Mouse (Mus musculus) heart, postnatal 25 days (tissue): Measurements from ENCODE around the gene Klrb1f. TPM values are rescaled to one million over a fixed set of nuclear protein-coding genes. Genes with fewer than 3 reads are reported as not detected.
"Not testable (repeated sequence)": the region's sequence is repeated elsewhere in the genome, so short reads cannot be mapped to it uniquely, and the experiment has no call there.

ENCODE experiments used
- DNase-seq: peaks from one replicate; pipeline ENCODE4 v3.0.0; 2022; ENCODE audit warnings: low spot score
- intact Hi-C: fragments of 180-260 bp; cut with DNase I; formaldehyde crosslinking; loops from one replicate; pipeline ENCODE4 v1.15.1; 2025
- total RNA-seq, 2 experiments: library from RNA; stranded (reverse); gene quantifications; 2 replicates each; pipeline ENCODE4 v1.2.3; 2021

Gene Klrb1f
- total RNA-seq, result not detected

DNA sequence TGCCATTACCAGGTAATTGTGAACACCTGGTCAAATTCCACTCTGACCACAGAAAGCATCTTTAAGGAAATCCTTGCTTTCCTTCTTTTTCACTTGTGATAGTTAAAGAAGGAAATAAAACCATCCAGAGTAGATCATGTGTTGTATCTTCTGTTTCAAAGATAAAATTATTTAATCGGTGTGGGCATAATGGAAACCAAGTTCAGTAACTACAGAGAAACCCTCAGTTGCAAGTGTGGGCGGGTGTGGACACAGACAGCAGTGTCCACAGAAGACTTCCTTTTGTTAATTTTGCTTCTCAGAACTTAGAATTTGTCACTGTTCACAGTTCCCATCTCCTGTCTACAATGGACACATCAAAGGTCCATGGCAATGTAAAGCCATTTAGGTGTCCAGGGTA is at the start of gene Klrb1f:
Klrb1f (plus strand) TSS at position 301 of the 400 bp plus-strand sequence.
- no peak for DNase-seq
- intact Hi-C loops, result no loop called here

DNA sequence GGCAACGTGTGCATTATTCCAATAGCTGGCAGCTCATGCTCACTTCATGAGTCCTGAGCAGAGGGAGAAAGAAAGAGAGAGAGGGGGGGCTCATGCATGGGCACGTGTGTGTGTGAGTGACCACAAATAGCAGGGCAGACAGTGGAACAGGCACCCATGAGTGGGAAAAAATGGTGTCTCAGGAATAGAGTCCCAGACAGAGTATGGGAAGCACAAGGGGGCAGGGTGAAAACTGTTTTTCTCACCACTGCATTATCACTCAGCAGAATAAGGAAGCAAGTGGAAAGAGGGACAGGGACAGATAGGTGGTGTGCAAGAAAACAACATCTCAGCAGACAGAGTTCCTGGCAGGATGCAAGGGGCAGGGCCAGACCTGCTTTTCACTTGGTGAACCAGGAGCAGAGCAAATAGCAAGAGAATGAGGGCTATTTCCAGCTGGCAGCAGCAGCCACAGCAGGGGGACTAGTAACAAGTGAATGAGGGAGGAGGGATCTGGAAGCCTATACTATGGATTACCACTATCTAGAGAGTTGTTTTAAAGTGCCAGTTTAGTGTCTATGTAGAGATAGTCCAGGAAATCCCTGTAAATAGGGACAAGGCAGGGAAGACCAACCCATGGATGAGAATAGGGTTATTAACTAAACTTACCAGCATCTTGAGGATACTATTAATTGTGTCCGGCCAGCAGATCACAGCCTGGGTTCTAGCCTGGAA is 49.5 kb upstream of the Klrb1f start:
- DNase-seq, result no peak
- intact Hi-C loops, result no loop called here

- no peak for DNase-seq
- intact Hi-C loops, result no loop called here
Observed at GRCm38 (mm10) chr6:128996768-128997442, 48.8 kb upstream of the Klrb1f start.

- intact Hi-C loops, result no loop called here
- DNase-seq, result no peak
Observed at GRCm38 (mm10) chr6:129001392-129001791, 44.3 kb upstream of the Klrb1f start.

- DNase-seq, result no peak
- intact Hi-C loops, result no loop called here
Observed at GRCm38 (mm10) chr6:129008552-129008951, 37.1 kb upstream of the Klrb1f start.

DNA sequence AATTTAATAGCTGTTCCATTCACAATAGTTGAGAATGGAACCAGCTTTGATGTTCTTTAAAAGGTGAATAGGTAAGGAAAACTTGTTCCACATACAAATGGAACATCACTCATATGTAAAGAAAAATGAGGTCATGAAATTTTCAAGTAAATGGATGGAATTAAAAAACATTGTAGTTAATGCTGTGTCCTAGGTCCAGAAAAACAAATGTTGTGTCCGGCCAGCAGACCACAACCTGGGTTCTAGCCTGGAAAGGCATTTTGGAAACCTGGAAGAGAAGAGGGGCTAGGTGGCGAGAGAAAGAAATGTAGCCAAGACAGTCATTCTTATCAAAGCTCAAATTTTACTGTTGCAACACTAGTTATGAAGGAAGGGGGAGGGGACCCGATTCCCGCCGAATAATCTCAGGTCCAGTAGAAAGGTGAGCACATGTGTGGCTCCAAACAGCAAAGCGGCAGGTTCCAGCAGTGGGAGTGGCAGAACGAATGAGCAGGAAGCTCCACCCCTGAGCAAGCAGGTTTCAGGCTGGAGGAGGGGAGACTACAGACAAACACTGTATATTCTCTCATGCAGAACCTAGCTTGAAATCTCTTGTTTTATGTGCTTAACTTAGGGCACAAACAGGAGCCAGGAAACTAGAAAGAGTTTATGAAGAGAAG is 35.7 kb upstream of the Klrb1f start:
- DNase-seq, intact Hi-C loops: not testable (repeated sequence)

DNA sequence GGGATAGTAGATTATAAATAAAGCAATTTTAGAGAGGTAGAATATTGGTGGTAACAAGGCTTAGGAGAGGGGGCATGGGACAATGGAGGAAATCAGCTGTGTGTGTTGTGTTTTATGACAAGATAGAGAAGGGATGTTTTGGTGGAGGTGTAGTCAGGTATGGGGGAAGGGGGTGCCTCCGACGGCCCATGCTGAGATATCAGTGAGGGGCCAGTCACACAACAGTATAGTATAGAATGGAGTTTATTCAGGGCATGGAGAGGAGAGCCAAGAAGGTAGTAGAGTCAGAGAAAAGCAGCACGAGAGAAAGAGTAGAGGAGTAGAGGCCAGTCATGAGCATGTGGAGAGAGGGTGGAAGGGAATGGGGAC is 35.2 kb upstream of the Klrb1f start:
- intact Hi-C loops, result no loop called here
- no peak for DNase-seq

GRCm38 (mm10) chr6:129012012-129012411 is 33.7 kb upstream of the Klrb1f start:
- DNase-seq, intact Hi-C loops: not testable (repeated sequence)

DNA sequence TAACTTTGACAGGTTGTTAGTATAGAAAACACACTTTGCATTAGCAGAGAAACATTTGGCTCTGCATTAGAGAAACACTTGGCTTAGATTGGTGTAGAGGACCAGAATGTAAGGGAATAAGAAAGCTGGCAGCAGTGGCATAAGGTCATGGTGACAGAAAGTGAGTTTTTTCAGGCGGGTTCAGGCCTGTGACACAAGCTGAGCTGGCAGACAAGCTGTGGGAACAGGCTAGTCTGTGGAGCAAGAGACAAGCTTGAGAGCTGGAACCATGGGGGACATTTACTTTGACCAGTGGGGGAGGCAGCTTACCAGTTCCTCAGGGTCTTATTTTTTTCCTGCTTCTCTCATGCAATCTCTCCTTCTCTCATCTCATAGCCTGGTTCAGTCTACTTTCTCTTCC is 32.7 kb upstream of the Klrb1f start:
- intact Hi-C loops, result no loop called here
- DNase-seq, result no peak

DNA sequence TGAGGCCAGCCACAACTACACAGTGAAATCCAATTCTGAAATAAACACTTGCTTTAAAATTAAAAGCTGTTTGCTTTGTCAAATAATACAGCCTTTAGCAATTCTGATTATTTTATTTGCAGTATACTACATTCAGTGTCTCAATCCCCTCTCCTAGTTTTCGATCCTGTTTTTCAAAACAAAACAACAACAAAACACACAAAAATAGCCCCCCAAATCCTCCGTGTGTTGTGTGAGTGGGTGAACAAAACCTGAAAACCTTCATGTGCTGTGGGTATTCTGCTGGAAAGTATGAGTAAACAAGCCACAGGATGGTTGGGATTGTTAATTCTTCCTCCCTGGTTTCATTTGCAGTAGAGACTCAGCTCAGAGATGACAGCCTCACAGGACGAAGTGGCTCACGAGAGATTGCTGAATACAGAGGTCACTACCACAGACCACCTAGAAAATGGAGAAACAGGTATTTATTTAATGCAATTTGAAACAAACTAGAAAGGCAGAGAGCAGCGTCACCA is 31.9 kb upstream of the Klrb1f start:
- intact Hi-C loops, result no loop called here
- DNase-seq, result no peak

DNA sequence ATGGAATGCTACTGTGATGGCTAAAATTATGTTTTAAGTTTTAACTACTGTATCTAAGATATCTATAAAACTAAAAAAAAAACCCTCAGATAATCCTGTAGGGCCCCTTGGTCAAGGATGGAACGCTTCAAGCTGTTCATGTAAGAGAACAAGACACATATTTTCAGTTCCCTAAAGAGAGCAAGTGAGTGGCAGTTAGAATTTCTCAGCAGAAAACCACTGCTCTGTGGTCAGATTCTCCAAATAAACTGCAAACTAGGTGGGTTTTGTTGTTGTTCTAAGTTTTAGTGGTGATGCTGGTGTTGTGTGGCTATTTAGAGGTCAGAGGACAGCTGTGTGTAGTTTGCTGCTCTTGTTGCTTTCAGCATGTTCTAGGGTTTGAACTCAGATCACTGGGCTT is 31.3 kb upstream of the Klrb1f start:
- intact Hi-C loops, result no loop called here

GRCm38 (mm10) chr6:129027451-129028248 is 18.1 kb upstream of the Klrb1f start:
- intact Hi-C loops, result no loop called here
- no peak for DNase-seq

More for the DNA sequence above, 31.3 kb upstream of the Klrb1f start:
- DNase-seq, result no peak

GRCm38 (mm10) chr6:129030175-129030824 is 15.4 kb upstream of the Klrb1f start:
- intact Hi-C loops, result loop anchor here (5.0 kb wide), 2 partner anchors 37 to 227 kb away; no protein-coding TSS in a partner anchor

GRCm38 (mm10) chr6:129030964-129031363 is 14.7 kb upstream of the Klrb1f start:
- no peak for DNase-seq
- intact Hi-C loops, result loop anchor here (5.0 kb wide), 2 partner anchors 36 to 226 kb away; no protein-coding TSS in a partner anchor

More at GRCm38 (mm10) chr6:129030175-129030824, 15.4 kb upstream of the Klrb1f start:
- no peak for DNase-seq

- DNase-seq, result no peak
- intact Hi-C loops, result loop anchor here (5.0 kb wide), 2 partner anchors 34 to 224 kb away; no protein-coding TSS in a partner anchor
Observed at GRCm38 (mm10) chr6:129033397-129033796, 12.3 kb upstream of the Klrb1f start.

GRCm38 (mm10) chr6:129035017-129035416 is 10.7 kb upstream of the Klrb1f start:
- no peak for DNase-seq
- intact Hi-C loops, result no loop called here

GRCm38 (mm10) chr6:129036326-129036725 is 9.4 kb upstream of the Klrb1f start:
- DNase-seq, result no peak
- intact Hi-C loops, result no loop called here

- intact Hi-C loops, result no loop called here
- DNase-seq, result no peak
Observed at GRCm38 (mm10) chr6:129036890-129037463, 8.7 kb upstream of the Klrb1f start.

- no peak for DNase-seq
- intact Hi-C loops, result no loop called here
Observed at GRCm38 (mm10) chr6:129041470-129041869, 4.2 kb upstream of the Klrb1f start.
